Mouse (Mus musculus): ENCODE results near the gene Mrpl24. TPM values are rescaled to one million over a fixed set of nuclear protein-coding genes. Genes with fewer than 3 reads are reported as not detected.

The Mrpl24 gene
- total and polyA plus RNA-seq, 3 experiments, result 123 to 176 (median 166) TPM

DNA sequence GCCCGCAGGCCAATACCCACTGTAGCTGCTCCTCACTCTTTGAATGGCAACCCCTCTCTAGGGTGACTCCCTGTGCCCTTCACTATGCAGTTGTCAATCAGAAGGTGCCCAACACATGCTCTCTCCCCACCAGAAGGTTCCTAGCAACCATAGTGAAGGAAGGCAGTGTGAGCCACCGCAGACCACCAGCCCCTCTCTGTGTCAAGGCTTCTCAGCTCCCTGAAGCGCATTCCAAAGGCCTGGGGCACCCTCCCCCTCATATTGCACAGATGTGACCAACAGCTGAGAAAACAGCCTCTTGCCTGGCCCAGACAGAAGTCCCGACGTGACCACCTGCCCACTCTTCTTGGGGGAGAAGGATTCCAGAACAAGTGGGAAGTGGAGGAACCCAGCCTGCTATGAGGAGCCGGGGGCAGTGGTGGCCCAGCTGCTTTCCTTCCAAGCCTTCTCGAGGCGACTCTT, 52.9 kb downstream of the Mrpl24 start:
- H3K4me1 ChIP-seq (ENCODE audit: control insufficient read depth in 1 of 2, insufficient read depth in 2 of 2), result peaks cover 2 to 41% of the 10 kb centered on the region in 2 experiments; a peak in 2 of 4 replicates
- no peak overlapping the region for H3K9ac ChIP-seq (ENCODE audit: insufficient read depth, low read depth)
- no peak overlapping the region for H3K27ac ChIP-seq (ENCODE audit: insufficient read depth, low read depth)
- DNase-seq (ENCODE audit: extremely low read depth), result no peak
- no peak overlapping the region for H3K4me2 ChIP-seq (ENCODE audit: insufficient read depth, low read depth, poor library complexity, severe bottlenecking)
- in situ Hi-C loops (cut with MboI; ENCODE audit: low pct_ligation_motif_present, low pct_unique_long_range_greater_than_20kb, low sequenced_read_pairs), result no loop called here
- no peaks in the 10 kb centered on the region for H3K79me2 ChIP-seq (replicated peaks; ENCODE audit: control insufficient read depth, extremely low read depth, insufficient read depth, poor library complexity, severe bottlenecking)
- dilution Hi-C loops (cut with MboI; ENCODE audit: extremely low pct_ligation_motif_present, extremely low pct_unique_long_range_greater_than_20kb, low sequenced_read_pairs), result no loop called here
- H3K9me3 ChIP-seq (replicated peaks; ENCODE audit: low read length), result peaks cover 10% of the 10 kb centered on the region
- H3K27me3 ChIP-seq (replicated peaks), result peaks cover 34% of the 10 kb centered on the region
- no peaks in the 10 kb centered on the region for H3K36me3 ChIP-seq (replicated peaks in 1 of 2; ENCODE audit: control insufficient read depth in 1 of 2, insufficient read depth in 1 of 2, low read length in 1 of 2)
- no peak overlapping the region for H3K4me3 ChIP-seq (replicated peaks in 1 of 3; ENCODE audit: low read depth in 2 of 3, low read length in 2 of 3, poor library complexity in 1 of 3)
- TF ChIP-seq ELF1 (IDR thresholded peaks at IDR 0.05; ENCODE audit: low read depth, low read length), result no peak
- TF ChIP-seq TBP (conservative IDR thresholded peaks at IDR 0.05; ENCODE audit: low read depth, low read length), result no peak
- no peak for TF ChIP-seq RAD21 (IDR thresholded peaks at IDR 0.05; ENCODE audit: low read depth, low read length)
- no peak for TF ChIP-seq HCFC1 (IDR thresholded peaks at IDR 0.05; ENCODE audit: low read depth, low read length)
- TF ChIP-seq MEF2A (IDR thresholded peaks at IDR 0.05; ENCODE audit: borderline replicate concordance, low read depth, low read length), result no peak
- TF ChIP-seq SIN3A (IDR thresholded peaks at IDR 0.05; ENCODE audit: low read length), result no peak
- TF ChIP-seq EP300 (IDR thresholded peaks at IDR 0.05; ENCODE audit: low read length), result no peak
- TF ChIP-seq PAX5 (IDR thresholded peaks at IDR 0.05; ENCODE audit: low read length), result no peak
- TF ChIP-seq ZKSCAN1 (IDR thresholded peaks at IDR 0.05; ENCODE audit: borderline replicate concordance, low read depth, low read length), result no peak
- TF ChIP-seq MXI1 (IDR thresholded peaks at IDR 0.05; ENCODE audit: low read depth, low read length), result no peak
- no peak for TF ChIP-seq ZNF384 (IDR thresholded peaks at IDR 0.05; ENCODE audit: low read depth, low read length)
- TF ChIP-seq BHLHE40 (IDR thresholded peaks at IDR 0.05; ENCODE audit: low read depth, low read length), result no peak
- TF ChIP-seq GABPA (IDR thresholded peaks at IDR 0.05; ENCODE audit: insufficient replicate concordance, low read depth, low read length), result no peak
- no peak for TF ChIP-seq IRF4 (IDR thresholded peaks at IDR 0.05; ENCODE audit: low read depth, low read length)

GRCm38 (mm10) chr3:87972776-87973175, 53.5 kb downstream of the Mrpl24 start:
- H3K36me3 ChIP-seq (replicated peaks in 1 of 2; ENCODE audit: control insufficient read depth in 1 of 2, insufficient read depth in 1 of 2, low read length in 1 of 2), result no peaks in the 10 kb centered on the region
- H3K27me3 ChIP-seq (replicated peaks), result peaks cover 33% of the 10 kb centered on the region
- DNase-seq (ENCODE audit: extremely low read depth), result no peak
- H3K27ac ChIP-seq (ENCODE audit: insufficient read depth, low read depth), result no peak overlapping the region
- H3K9ac ChIP-seq (ENCODE audit: insufficient read depth, low read depth), result no peak overlapping the region
- in situ Hi-C loops (cut with MboI; ENCODE audit: low pct_ligation_motif_present, low pct_unique_long_range_greater_than_20kb, low sequenced_read_pairs) (no loop called here), dilution Hi-C loops (cut with MboI; ENCODE audit: extremely low pct_ligation_motif_present, extremely low pct_unique_long_range_greater_than_20kb, low sequenced_read_pairs) (no loop called here)
- H3K4me3 ChIP-seq (replicated peaks in 1 of 3; ENCODE audit: low read depth in 2 of 3, low read length in 2 of 3, poor library complexity in 1 of 3), result no peak overlapping the region
- TF ChIP-seq MAX (IDR thresholded peaks at IDR 0.05; ENCODE audit: low read length) (no peak), CTCF (conservative IDR thresholded peaks at IDR 0.05 in 1 of 2, IDR thresholded peaks at IDR 0.05 in 1 of 2; ENCODE audit: low read depth in 2 of 2, low read length in 2 of 2) (no peak), HCFC1 (IDR thresholded peaks at IDR 0.05; ENCODE audit: low read depth, low read length) (no peak), NRF1 (IDR thresholded peaks at IDR 0.05; ENCODE audit: low read depth, low read length) (no peak), PAX5 (IDR thresholded peaks at IDR 0.05; ENCODE audit: low read length) (no peak), TCF12 (IDR thresholded peaks at IDR 0.05; ENCODE audit: low read depth, low read length) (no peak), MEF2A (IDR thresholded peaks at IDR 0.05; ENCODE audit: borderline replicate concordance, low read depth, low read length) (no peak), RAD21 (IDR thresholded peaks at IDR 0.05; ENCODE audit: low read depth, low read length) (no peak), KAT2A (IDR thresholded peaks at IDR 0.05; ENCODE audit: insufficient replicate concordance, low read length) (no peak), IRF4 (IDR thresholded peaks at IDR 0.05; ENCODE audit: low read depth, low read length) (no peak), ZKSCAN1 (IDR thresholded peaks at IDR 0.05; ENCODE audit: borderline replicate concordance, low read depth, low read length) (no peak), RCOR1 (conservative IDR thresholded peaks at IDR 0.05; ENCODE audit: low read depth, low read length) (no peak), CHD2 (IDR thresholded peaks at IDR 0.05; ENCODE audit: low read length) (no peak), USF2 (conservative IDR thresholded peaks at IDR 0.05; ENCODE audit: low read depth, low read length) (no peak), NELFE (IDR thresholded peaks at IDR 0.05; ENCODE audit: low read depth, low read length) (no peak), MYC (IDR thresholded peaks at IDR 0.05; ENCODE audit: low read depth, low read length) (no peak), ETS1 (conservative IDR thresholded peaks at IDR 0.05; ENCODE audit: low read depth, low read length) (no peak), ZC3H11A (IDR thresholded peaks at IDR 0.05; ENCODE audit: low read depth, low read length) (no peak), BHLHE40 (IDR thresholded peaks at IDR 0.05; ENCODE audit: low read depth, low read length) (no peak), MXI1 (IDR thresholded peaks at IDR 0.05; ENCODE audit: low read depth, low read length) (no peak)
- H3K79me2 ChIP-seq (replicated peaks; ENCODE audit: control insufficient read depth, extremely low read depth, insufficient read depth, poor library complexity, severe bottlenecking), result no peaks in the 10 kb centered on the region
- peaks cover 2 to 47% of the 10 kb centered on the region in 2 experiments; a peak in 2 of 4 replicates for H3K4me1 ChIP-seq (ENCODE audit: control insufficient read depth in 1 of 2, insufficient read depth in 2 of 2)
- peaks cover 9% of the 10 kb centered on the region for H3K9me3 ChIP-seq (replicated peaks; ENCODE audit: low read length)
- H3K4me2 ChIP-seq (ENCODE audit: insufficient read depth, low read depth, poor library complexity, severe bottlenecking), result no peak overlapping the region
